Mouse (Mus musculus): ENCODE results near the gene Rbfox2. TPM values are rescaled to one million over a fixed set of nuclear protein-coding genes. Genes with fewer than 3 reads are reported as not detected.

Gene Rbfox2
- total and polyA plus RNA-seq, 3 experiments: 0.89 TPM; not detected in 2

GRCm38 (mm10) chr15:77356248-77356810 lies 49.5 kb upstream of the Rbfox2 start:
- Histone ChIP-seq H3K9me3 (replicated peaks; ENCODE audit: low read length) (no peaks in the 10 kb centered on the region), H3K27ac (ENCODE audit: insufficient read depth, low read depth) (no peak overlapping the region), H3K79me2 (replicated peaks; ENCODE audit: control insufficient read depth, extremely low read depth, insufficient read depth, poor library complexity, severe bottlenecking) (no peaks in the 10 kb centered on the region), H3K4me3 (replicated peaks in 1 of 3; ENCODE audit: low read depth in 2 of 3, low read length in 2 of 3, poor library complexity in 1 of 3) (no peak overlapping the region), H3K36me3 (replicated peaks in 1 of 2; ENCODE audit: control insufficient read depth in 1 of 2, insufficient read depth in 1 of 2, low read length in 1 of 2) (no peaks in the 10 kb centered on the region), H3K4me1 (ENCODE audit: control insufficient read depth in 1 of 2, insufficient read depth in 2 of 2) (peaks cover 0 to 3% of the 10 kb centered on the region in 2 experiments; a peak in 2 of 4 replicates), H3K27me3 (replicated peaks) (peaks cover 67% of the 10 kb centered on the region), H3K9ac (ENCODE audit: insufficient read depth, low read depth) (no peak overlapping the region), H3K4me2 (ENCODE audit: insufficient read depth, low read depth, poor library complexity, severe bottlenecking) (peak overlapping the region; percentile 61; the same call in 1 of the 2 replicates)
- dilution Hi-C loops (cut with MboI; ENCODE audit: extremely low pct_ligation_motif_present, extremely low pct_unique_long_range_greater_than_20kb, low sequenced_read_pairs) (no loop called here), in situ Hi-C loops (cut with MboI; ENCODE audit: low pct_ligation_motif_present, low pct_unique_long_range_greater_than_20kb, low sequenced_read_pairs) (loop anchor here (10.0 to 25.0 kb wide), 2 partner anchors 132 to 369 kb away; no protein-coding TSS in a partner anchor)
- no peak for TF ChIP-seq CHD1 (IDR thresholded peaks at IDR 0.05; ENCODE audit: low read depth, low read length)
- no peak for TF ChIP-seq MXI1 (IDR thresholded peaks at IDR 0.05; ENCODE audit: low read depth, low read length)
- no peak for TF ChIP-seq ZC3H11A (IDR thresholded peaks at IDR 0.05; ENCODE audit: low read depth, low read length)
- TF ChIP-seq HCFC1 (IDR thresholded peaks at IDR 0.05; ENCODE audit: low read depth, low read length): no peak
- TF ChIP-seq UBTF (IDR thresholded peaks at IDR 0.05; ENCODE audit: low read depth, low read length): no peak
- no peak for TF ChIP-seq RAD21 (IDR thresholded peaks at IDR 0.05; ENCODE audit: low read depth, low read length)
- TF ChIP-seq BHLHE40 (IDR thresholded peaks at IDR 0.05; ENCODE audit: low read depth, low read length): no peak
- no peak for DNase-seq (ENCODE audit: extremely low read depth)

GRCm38 (mm10) chr15:77354848-77355551 lies 48.2 kb upstream of the Rbfox2 start:
- no peaks in the 10 kb centered on the region for H3K79me2 ChIP-seq (replicated peaks; ENCODE audit: control insufficient read depth, extremely low read depth, insufficient read depth, poor library complexity, severe bottlenecking)
- in situ Hi-C loops (cut with MboI; ENCODE audit: low pct_ligation_motif_present, low pct_unique_long_range_greater_than_20kb, low sequenced_read_pairs): loop anchor here (10.0 to 25.0 kb wide), 2 partner anchors 130 to 368 kb away; no protein-coding TSS in a partner anchor
- no peak for DNase-seq (ENCODE audit: extremely low read depth)
- H3K27me3 ChIP-seq (replicated peaks): peaks cover 67% of the 10 kb centered on the region
- H3K9me3 ChIP-seq (replicated peaks; ENCODE audit: low read length): no peaks in the 10 kb centered on the region
- peaks cover 0 to 3% of the 10 kb centered on the region in 2 experiments; a peak in 2 of 4 replicates for H3K4me1 ChIP-seq (ENCODE audit: control insufficient read depth in 1 of 2, insufficient read depth in 2 of 2)
- H3K27ac ChIP-seq (ENCODE audit: insufficient read depth, low read depth): no peak overlapping the region
- no peaks in the 10 kb centered on the region for H3K36me3 ChIP-seq (replicated peaks in 1 of 2; ENCODE audit: control insufficient read depth in 1 of 2, insufficient read depth in 1 of 2, low read length in 1 of 2)
- no peak overlapping the region for H3K4me3 ChIP-seq (replicated peaks in 1 of 3; ENCODE audit: low read depth in 2 of 3, low read length in 2 of 3, poor library complexity in 1 of 3)
- TF ChIP-seq NELFE (IDR thresholded peaks at IDR 0.05; ENCODE audit: low read depth, low read length): no peak
- TF ChIP-seq TCF12 (IDR thresholded peaks at IDR 0.05; ENCODE audit: low read depth, low read length): no peak
- TF ChIP-seq CHD1 (IDR thresholded peaks at IDR 0.05; ENCODE audit: low read depth, low read length): no peak
- TF ChIP-seq BHLHE40 (IDR thresholded peaks at IDR 0.05; ENCODE audit: low read depth, low read length): no peak
- no peak for TF ChIP-seq ELF1 (IDR thresholded peaks at IDR 0.05; ENCODE audit: low read depth, low read length)
- dilution Hi-C loops (cut with MboI; ENCODE audit: extremely low pct_ligation_motif_present, extremely low pct_unique_long_range_greater_than_20kb, low sequenced_read_pairs): no loop called here
- no peak overlapping the region for H3K9ac ChIP-seq (ENCODE audit: insufficient read depth, low read depth)
- no peak overlapping the region for H3K4me2 ChIP-seq (ENCODE audit: insufficient read depth, low read depth, poor library complexity, severe bottlenecking)

GRCm38 (mm10) chr15:77354496-77354847 lies 47.7 kb upstream of the Rbfox2 start:
- in situ Hi-C loops (cut with MboI; ENCODE audit: low pct_ligation_motif_present, low pct_unique_long_range_greater_than_20kb, low sequenced_read_pairs): loop anchor here (10.0 to 25.0 kb wide), 2 partner anchors 130 to 367 kb away; no protein-coding TSS in a partner anchor
- Histone ChIP-seq H3K9me3 (replicated peaks; ENCODE audit: low read length) (no peaks in the 10 kb centered on the region), H3K4me1 (ENCODE audit: control insufficient read depth in 1 of 2, insufficient read depth in 2 of 2) (peaks cover 0 to 3% of the 10 kb centered on the region in 2 experiments; a peak in 2 of 4 replicates), H3K4me3 (replicated peaks in 1 of 3; ENCODE audit: low read depth in 2 of 3, low read length in 2 of 3, poor library complexity in 1 of 3) (no peak overlapping the region), H3K27ac (ENCODE audit: insufficient read depth, low read depth) (no peak overlapping the region), H3K9ac (ENCODE audit: insufficient read depth, low read depth) (no peak overlapping the region), H3K36me3 (replicated peaks in 1 of 2; ENCODE audit: control insufficient read depth in 1 of 2, insufficient read depth in 1 of 2, low read length in 1 of 2) (no peaks in the 10 kb centered on the region), H3K79me2 (replicated peaks; ENCODE audit: control insufficient read depth, extremely low read depth, insufficient read depth, poor library complexity, severe bottlenecking) (no peaks in the 10 kb centered on the region), H3K27me3 (replicated peaks) (peaks cover 67% of the 10 kb centered on the region), H3K4me2 (ENCODE audit: insufficient read depth, low read depth, poor library complexity, severe bottlenecking) (no peak overlapping the region)
- dilution Hi-C loops (cut with MboI; ENCODE audit: extremely low pct_ligation_motif_present, extremely low pct_unique_long_range_greater_than_20kb, low sequenced_read_pairs): no loop called here
- no peak for DNase-seq (ENCODE audit: extremely low read depth)
- TF ChIP-seq MEF2A (IDR thresholded peaks at IDR 0.05; ENCODE audit: borderline replicate concordance, low read depth, low read length) (no peak), TBP (conservative IDR thresholded peaks at IDR 0.05; ENCODE audit: low read depth, low read length) (no peak), UBTF (IDR thresholded peaks at IDR 0.05; ENCODE audit: low read depth, low read length) (no peak), NRF1 (IDR thresholded peaks at IDR 0.05; ENCODE audit: low read depth, low read length) (no peak), USF1 (IDR thresholded peaks at IDR 0.05; ENCODE audit: low read depth, low read length) (no peak), IRF4 (IDR thresholded peaks at IDR 0.05; ENCODE audit: low read depth, low read length) (no peak), CHD2 (IDR thresholded peaks at IDR 0.05; ENCODE audit: low read length) (no peak), GABPA (IDR thresholded peaks at IDR 0.05; ENCODE audit: insufficient replicate concordance, low read depth, low read length) (no peak), SMC3 (IDR thresholded peaks at IDR 0.05; ENCODE audit: low read depth, low read length) (no peak), POLR2AphosphoS2 (IDR thresholded peaks at IDR 0.05; ENCODE audit: low read depth, low read length) (no peak), CTCF (conservative IDR thresholded peaks at IDR 0.05 in 1 of 2, IDR thresholded peaks at IDR 0.05 in 1 of 2; ENCODE audit: low read depth in 2 of 2, low read length in 2 of 2) (no peak), HCFC1 (IDR thresholded peaks at IDR 0.05; ENCODE audit: low read depth, low read length) (no peak), JUN (IDR thresholded peaks at IDR 0.05; ENCODE audit: insufficient read depth, low read depth, low read length) (no peak), ZNF384 (IDR thresholded peaks at IDR 0.05; ENCODE audit: low read depth, low read length) (no peak), MXI1 (IDR thresholded peaks at IDR 0.05; ENCODE audit: low read depth, low read length) (no peak), NELFE (IDR thresholded peaks at IDR 0.05; ENCODE audit: low read depth, low read length) (no peak)
